Mouse (Mus musculus) right cerebral cortex, postnatal 25 days (tissue): Measurements from ENCODE around the gene Ulk4.

Source experiments
- DNase-seq: peaks from one replicate; pipeline ENCODE4 v3.0.0; 2022

Gene Ulk4

DNA sequence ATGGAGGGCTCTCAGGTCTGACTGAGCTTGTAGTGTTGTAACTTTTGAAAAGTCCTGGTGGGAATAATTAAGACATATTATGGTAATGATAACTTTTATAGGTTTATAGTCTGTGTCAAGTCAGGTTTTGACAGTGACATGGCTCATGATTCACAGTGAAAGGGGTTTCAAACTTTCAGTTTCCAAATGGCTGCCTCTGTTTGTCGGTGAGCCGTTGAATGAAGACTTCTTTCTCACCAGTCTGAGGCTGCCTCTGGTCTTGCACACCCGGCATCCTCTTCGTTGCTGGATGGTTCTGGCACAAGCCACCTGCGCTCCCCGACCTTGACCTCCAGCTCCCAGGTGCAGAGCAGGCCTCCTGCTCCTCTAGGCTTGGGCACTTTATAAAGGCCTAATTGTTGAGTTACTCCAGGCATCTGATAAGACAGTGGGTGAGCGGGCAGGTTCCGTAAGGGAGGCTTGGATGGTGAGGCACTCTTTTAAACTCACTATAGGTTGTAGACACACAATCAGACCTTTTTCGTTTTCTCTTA lies 22.3 kb upstream of the Ulk4 start:
- no peak for DNase-seq

GRCm38 (mm10) chr9:121298411-121299091 lies 21.6 kb upstream of the Ulk4 start:
- no peak for DNase-seq

DNA sequence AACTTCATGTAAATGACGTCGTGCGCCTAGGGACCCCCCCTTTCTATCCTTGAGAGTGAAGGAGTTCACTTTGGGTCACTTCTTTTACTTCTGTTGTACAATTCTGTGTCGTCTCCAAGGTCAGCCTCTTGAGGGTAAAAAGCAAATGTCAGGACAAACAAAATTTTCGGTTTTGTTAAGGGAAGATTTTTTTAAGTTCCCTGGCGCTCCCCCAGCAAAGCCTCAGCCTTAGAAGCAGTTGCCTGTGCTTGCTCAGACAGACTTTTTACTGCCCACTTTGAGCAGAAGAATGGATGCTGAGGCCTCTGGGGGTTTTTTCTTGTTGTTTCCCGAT lies 21.0 kb upstream of the Ulk4 start:
- no peak for DNase-seq

- DNase-seq: peak; percentile 74
Observed at GRCm38 (mm10) chr9:121297171-121298064, 20.4 kb upstream of the Ulk4 start, which contains the start of gene Trak1. Gene Trak1 (plus strand): TSS chr9:121297502.

- no peak for DNase-seq
Observed at GRCm38 (mm10) chr9:121295221-121295620, 18.2 kb upstream of the Ulk4 start.

GRCm38 (mm10) chr9:121293187-121293586 lies 16.2 kb upstream of the Ulk4 start:
- no peak for DNase-seq

GRCm38 (mm10) chr9:121291275-121291674 lies 14.3 kb upstream of the Ulk4 start:
- no peak for DNase-seq

GRCm38 (mm10) chr9:121286325-121286901 lies 9.4 kb upstream of the Ulk4 start:
- no peak for DNase-seq

- DNase-seq: peak; percentile 52
Observed at GRCm38 (mm10) chr9:121285341-121286324, 8.6 kb upstream of the Ulk4 start.

DNA sequence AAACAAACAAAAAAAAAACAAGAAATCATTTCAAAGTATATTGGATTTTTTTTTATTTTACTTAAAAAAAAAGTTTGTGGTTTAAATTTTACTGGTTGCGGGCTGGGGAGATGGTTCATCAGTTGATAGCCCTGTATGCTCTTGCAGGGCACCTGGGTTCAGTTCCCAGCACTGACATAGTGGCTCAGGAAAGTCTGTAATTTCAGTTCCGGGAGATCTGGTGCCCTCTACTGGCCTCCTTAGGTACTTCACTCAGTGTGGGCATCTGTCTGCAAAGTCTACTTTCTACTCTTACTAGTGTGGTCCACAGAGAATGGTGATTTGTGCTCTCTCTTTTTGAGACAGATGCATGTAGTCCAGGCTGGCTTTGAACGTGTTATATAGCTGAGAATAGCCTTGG lies 7.4 kb upstream of the Ulk4 start:
- no peak for DNase-seq

GRCm38 (mm10) chr9:121283620-121284185 lies 6.7 kb upstream of the Ulk4 start:
- DNase-seq: no peak

DNA sequence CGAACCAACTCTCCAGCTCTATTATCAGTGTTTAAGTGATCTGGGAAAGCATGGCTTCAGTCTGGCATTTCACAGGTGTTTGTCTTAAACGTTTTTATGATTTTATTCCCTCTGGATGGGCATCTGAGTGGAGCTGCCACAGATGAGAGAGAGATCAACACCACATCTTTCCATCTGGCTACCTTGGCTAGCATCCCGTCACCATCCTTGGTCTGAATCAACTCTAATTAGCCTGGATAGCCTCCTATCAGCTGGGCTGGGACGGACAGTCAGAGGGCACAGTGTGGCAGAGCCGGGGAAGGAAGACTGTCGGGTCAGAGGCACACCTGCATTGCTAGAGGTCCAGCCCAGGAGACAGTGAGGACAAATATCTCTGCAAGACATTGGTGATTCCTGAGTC lies 4.9 kb upstream of the Ulk4 start:
- DNase-seq: no peak

DNA sequence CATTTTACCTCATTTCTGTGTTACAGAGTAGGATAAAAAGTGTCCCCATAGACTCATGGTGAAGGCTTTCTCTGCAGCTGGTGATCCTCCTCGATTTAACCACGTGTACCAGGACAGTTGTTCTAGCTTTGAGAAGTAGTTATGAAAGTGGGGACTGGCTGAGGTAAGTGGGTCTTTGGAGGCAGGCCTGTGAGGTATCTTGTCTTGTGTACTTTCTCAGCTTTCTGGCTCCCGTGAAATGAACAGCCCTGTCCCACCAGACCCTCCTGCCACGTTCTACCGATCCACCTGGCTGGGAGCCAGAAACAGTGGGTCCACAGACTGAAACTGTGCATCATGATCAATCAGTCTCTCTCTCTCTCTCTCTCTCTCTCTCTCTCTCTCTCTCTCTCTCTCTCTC lies 2.2 kb upstream of the Ulk4 start:
- no peak for DNase-seq

DNA sequence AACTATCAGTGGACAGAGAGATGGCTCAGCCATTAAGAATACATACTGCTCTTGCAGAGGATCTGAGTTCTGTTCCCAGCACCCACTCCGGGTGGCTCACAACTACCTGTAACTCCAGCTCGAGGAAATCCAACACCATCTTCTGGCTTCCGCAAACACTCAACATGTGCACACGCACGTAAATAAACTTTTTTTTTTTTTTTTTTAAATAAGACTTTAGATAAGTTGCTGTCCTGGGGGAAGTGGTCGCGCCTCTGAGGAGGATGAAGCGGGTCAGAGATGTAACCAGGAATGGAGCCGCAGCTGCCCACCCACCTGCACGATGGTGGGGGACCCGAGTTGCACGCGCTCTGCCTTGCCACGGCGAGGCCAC lies 266 bp downstream of the Ulk4 start:
- no peak for DNase-seq

DNA sequence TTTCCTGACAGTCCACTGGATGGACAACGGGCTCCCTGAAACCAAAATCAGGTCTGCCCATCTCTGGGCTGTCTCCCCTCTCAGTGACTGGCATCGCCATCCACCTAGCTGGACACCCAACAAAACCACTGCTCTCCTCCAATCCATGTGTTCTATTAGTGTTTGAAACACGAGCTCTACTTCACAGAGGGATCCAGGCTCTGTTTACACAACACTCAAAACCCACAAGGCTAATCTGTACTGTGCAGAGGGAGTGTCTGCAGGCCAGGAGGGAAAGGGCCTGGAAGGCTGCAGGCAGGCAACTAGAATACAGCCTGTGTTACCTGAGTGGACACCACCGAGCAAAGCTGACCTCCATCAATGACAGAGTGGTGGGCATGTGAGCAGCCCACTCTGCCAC lies 5.4 kb downstream of the Ulk4 start:
- DNase-seq: no peak

GRCm38 (mm10) chr9:121271149-121271548 lies 5.8 kb downstream of the Ulk4 start:
- no peak for DNase-seq

GRCm38 (mm10) chr9:121265307-121265706 lies 11.7 kb downstream of the Ulk4 start:
- DNase-seq: no peak

DNA sequence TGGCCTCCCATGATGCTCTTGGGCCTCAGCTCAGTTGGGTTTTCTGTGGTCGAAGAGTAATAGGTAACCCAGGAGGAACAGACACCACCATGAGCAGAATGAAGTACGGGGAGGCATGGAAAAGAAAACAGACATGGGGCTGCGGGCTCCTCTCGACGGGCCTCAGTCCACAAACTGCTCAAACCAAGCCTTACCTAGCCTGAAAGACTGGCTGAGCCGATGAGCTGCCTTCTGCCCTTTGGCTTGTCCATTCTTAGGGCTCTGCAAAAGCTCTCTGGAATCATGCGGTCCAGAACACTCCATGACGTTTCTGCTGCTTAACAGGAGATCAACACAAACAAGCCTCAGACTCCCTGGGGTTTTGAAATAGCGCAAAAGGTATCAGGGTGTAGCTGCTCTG lies 19.9 kb downstream of the Ulk4 start:
- DNase-seq: no peak

DNA sequence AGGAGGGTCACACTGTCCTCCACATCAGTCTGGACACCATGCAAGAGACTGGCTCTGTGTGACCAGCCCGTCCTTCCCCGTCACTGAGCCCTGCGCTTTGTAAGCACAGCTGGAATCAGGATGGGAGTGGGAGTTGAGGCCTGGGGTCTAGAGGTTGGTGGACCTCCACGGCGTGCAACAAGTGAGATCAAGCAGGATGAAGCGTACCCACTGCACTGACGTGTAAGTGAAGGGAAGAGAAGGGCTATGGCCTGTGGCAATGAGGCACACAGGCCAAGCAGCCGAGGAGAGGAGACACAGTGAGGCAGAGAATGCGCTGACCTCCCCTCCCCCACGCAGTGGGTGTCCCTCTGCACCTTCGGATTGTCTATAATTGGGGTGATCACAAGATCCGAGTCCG lies 22.2 kb downstream of the Ulk4 start:
- DNase-seq: no peak

GRCm38 (mm10) chr9:121253983-121254382 lies 23.0 kb downstream of the Ulk4 start:
- DNase-seq: no peak

DNA sequence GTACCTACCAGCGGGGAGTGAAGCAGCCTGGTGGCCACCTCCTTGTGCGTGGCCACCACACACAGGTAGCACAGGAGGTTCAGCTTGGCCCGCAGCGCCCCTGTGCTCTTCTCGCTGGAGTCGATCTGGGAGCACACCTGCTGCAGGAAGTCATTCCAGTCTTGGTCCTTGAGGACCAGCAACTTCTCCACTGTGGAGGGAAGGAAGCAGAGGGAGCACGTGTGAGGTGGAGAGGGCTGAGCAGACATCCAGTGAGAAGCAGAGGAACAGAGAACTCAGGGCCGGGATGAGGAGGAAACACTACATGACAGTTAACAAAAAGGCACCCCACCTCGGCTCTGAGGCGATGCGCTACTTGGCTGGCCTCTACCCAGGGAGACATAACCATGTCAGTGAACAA lies 26.1 kb downstream of the Ulk4 start:
- DNase-seq: no peak

- peak; percentile 17 for DNase-seq
Observed at GRCm38 (mm10) chr9:121249805-121250204, 27.2 kb downstream of the Ulk4 start.
